Mouse (Mus musculus): ENCODE measurements around the gene Ppara.

Gene Ppara

GRCm38 (mm10) chr15:85731885-85732603 lies 2.7 kb upstream of the Ppara start:
- no peak for DNase-seq

GRCm38 (mm10) chr15:85732604-85732968 lies 2.2 kb upstream of the Ppara start:
- DNase-seq: no peak

GRCm38 (mm10) chr15:85733686-85734085 lies 1.1 kb upstream of the Ppara start:
- no peak for DNase-seq

- DNase-seq: no peak
Measured at GRCm38 (mm10) chr15:85734148-85734547, 635 bp upstream of the Ppara start.

- DNase-seq: peak; percentile 94 to 97
Measured at GRCm38 (mm10) chr15:85735063-85735835, 466 bp downstream of the Ppara start.

GRCm38 (mm10) chr15:85735836-85736190 lies 1.0 kb downstream of the Ppara start:
- DNase-seq: no peak

DNA sequence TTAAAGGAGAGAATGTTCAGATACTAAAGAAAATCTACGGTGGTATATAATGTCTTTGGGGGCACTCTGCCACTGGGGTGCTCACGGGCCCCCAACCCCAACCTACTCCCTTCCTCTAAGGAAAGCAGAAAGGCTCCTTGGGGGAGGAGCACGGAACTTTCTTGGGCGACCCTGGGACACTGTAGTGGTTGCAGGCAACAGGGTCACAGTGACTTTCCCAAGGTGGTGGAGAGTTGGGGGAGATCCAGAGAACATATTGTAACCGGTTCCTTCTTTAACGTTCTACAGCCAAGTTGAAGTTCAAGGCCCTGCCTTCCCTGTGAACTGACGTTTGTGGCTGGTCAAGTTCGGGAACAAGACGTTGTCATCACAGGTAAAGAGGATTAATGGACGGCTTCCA lies 1.7 kb downstream of the Ppara start:
- no peak for DNase-seq

DNA sequence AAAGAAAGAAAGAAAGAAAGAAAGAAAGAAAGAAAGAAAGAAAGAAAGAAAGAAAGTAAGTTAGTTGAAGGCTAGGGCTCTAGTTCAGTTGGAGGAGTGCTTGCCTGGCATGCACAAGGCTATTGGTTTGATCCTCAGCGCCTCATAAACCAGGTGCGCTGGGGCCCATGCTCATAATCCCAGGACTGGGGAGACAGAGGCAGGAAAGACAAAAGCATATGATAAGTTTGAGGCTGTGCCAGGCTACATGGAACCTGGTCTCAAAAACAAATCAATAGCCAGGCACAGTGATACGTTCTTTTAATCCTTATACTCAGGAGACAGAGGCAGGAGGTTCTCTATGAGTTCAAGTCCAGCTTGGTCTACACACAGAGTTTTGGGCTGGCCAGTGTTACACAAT lies 3.6 kb downstream of the Ppara start:
- DNase-seq: no peak

- DNase-seq: no peak
Measured at GRCm38 (mm10) chr15:85738939-85739338, 4.2 kb downstream of the Ppara start.

- DNase-seq: no peak
Measured at GRCm38 (mm10) chr15:85742608-85743007, 7.8 kb downstream of the Ppara start.

- no peak for DNase-seq
Measured at GRCm38 (mm10) chr15:85743946-85744345, 9.2 kb downstream of the Ppara start.

DNA sequence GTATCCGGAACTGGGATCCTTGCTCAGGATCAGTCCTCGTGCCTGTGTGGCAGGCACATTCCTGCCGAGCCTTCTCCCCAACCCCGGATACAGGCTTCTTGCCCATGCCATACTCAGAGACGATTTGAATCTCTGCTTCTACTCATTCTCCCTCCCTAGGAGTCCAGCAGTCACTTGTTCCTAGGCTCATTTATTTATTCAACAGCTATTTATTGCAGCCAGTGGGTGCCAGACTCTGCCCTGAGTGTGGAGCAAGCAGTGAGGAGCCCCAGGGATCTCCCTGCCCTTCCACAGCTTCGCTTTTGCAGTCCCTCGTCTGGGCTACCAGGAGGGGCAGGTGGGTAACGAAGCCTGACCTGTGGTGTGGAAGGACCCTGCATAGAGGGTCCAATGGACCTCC lies 11.4 kb downstream of the Ppara start:
- DNase-seq: no peak

DNA sequence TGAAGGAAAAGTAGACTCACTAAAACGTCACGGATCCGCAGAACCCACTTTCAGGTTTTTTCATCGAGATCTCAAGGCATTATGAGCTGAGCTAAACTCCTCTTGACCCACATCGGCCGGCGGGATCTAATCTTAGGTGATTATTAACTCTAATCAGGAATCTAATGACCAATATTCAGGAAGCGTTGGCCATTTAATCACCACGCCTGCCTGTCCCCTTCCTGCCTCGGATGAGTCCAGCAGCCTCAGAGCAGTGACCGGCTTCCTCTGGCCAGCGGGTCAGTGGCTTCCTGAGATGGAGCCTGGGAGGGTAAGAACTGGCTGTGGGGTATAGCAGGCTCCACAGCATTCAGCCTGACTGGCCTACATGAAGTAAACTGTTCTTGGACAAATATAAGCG lies 11.9 kb downstream of the Ppara start:
- no peak for DNase-seq

DNA sequence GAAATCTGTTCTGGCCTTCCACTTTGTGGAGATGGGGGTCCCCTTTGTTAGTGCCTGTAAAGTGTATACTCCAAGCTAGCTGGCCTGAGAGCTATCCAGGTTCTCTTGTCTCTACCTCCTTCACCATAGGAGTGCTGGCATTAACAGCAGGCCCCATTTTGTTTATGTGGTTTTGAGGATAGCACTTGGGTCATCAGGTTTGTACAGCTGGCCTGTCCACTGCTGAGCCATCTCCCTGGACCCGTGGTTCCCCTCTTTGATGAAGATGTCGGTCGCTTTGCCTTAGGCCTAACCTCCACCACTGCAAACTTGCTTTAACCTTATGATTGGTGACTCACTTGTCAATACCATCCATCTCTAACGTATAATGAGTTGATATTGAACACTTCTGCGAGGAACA lies 13.2 kb downstream of the Ppara start:
- no peak for DNase-seq

- DNase-seq: no peak
Measured at GRCm38 (mm10) chr15:85748466-85748865, 13.7 kb downstream of the Ppara start.

DNA sequence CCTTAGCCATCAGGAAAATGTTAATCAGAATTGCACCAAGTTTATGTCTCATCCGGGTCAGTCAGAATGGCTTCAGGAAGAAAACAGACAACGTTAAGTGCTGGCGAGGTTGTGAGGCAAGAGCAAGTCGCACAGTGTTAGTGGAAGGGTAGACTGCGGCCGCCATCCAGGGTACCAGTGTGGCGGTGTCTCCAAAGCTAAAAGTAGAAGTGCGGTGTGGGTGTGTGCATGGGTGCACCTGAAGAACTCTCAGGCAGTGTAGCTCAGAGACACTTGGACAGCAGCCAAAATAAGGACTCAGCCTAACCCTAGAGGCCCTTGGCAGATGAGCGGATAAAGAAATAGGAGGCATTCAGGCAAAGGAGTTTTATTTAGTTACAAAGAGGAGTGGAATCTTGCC lies 14.4 kb downstream of the Ppara start:
- no peak for DNase-seq

- no peak for DNase-seq
Measured at GRCm38 (mm10) chr15:85750115-85750514, 15.3 kb downstream of the Ppara start.

DNA sequence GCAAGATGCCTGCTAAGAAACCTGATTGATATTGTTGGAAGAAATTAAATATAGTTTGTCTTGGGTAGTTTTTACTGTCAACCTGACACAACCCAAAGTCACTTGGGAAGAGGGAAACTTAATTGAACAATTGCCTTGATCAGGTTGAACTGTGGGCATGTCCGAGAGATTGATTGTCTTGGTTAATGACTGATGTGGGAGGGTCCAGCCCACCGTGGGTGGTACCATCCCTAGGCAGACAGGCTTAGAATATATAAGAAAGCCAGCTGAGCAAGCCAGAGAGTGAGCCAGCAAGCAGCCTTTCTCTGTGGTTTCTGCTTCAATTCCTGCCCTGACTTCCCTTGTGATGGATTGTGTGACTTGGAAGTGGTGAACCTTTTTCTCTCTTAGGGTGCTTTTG lies 17.9 kb downstream of the Ppara start:
- DNase-seq: no peak

GRCm38 (mm10) chr15:85754033-85754650 lies 19.4 kb downstream of the Ppara start:
- DNase-seq: no peak

GRCm38 (mm10) chr15:85755214-85755613 lies 20.4 kb downstream of the Ppara start:
- DNase-seq: no peak

DNA sequence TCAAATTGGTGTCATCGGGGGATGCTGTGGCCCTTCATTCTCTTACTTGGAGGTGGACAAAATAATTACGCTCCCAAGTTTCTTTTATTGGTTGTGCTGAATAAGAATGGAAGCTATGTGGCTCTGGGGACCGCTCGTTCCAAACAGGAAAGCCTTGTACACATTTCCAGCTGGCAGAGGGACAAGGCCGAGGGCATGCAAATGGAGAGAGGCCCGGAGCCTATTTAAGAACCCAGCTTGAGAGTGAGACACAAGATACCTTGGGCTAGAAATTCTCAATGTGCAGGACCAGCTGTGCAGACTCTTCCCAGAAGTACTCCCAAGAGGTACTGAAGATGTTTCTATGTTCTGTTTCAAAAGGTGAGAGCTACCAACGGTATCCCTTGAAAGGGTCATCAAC lies 21.8 kb downstream of the Ppara start:
- DNase-seq: no peak

- no peak for DNase-seq
Measured at GRCm38 (mm10) chr15:85757768-85758167, 23.0 kb downstream of the Ppara start.

- no peak for DNase-seq
Measured at GRCm38 (mm10) chr15:85762761-85763160, 28.0 kb downstream of the Ppara start.

GRCm38 (mm10) chr15:85765022-85765421 lies 30.2 kb downstream of the Ppara start:
- DNase-seq: no peak

Measured in lung, adult 18-20 months (tissue).